Mouse (Mus musculus) heart, postnatal 0 days (tissue): ENCODE measurements around the gene Ankrd9.

Source experiments
- CTCF ChIP-seq: IDR thresholded peaks from 2 replicates; pipeline ENCODE4 v1.5.1; 2016; ENCODE audit warnings: antibody characterized with exemption, control low read depth, low read depth
- EP300 ChIP-seq: IDR thresholded peaks from 2 replicates; pipeline ENCODE4 v1.6.1; 2016; ENCODE audit warnings: antibody characterized with exemption, low read depth

DNA sequence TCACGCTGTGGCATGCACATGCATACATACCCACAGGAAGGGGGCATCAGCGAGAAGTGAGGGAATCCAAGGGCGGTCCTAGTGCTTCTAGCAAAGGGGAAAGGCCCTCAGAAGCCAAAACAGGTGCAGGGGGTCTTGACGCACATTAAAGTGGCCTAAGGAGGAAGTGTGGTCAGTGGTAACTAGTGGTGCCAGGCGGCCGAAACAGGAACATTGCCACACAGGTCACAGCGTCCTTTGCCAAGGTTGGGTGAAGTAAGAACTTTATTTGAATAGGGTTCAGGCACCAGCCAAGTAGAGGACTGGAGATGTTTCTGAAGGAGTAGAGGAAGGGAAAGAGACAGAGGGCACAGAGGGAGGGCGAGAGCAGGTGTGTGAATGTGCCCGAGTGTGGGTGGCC, 6.3 kb upstream of the Ankrd9 start:
- TF ChIP-seq CTCF (no peak), EP300 (no peak)
